Mouse (Mus musculus) olfactory bulb, adult 2 months (tissue): ENCODE results near the gene Urb1.

Experiments
- CTCF ChIP-seq: fragments of 200-500 bp; IDR thresholded peaks from 2 replicates; pipeline ENCODE4 v1.5.1; 2012; ENCODE audit warnings: low read depth, mild to moderate bottlenecking, low read length, moderate library complexity; ENCODE audit not compliant: insufficient read depth
- POLR2A ChIP-seq: fragments of 200-500 bp; IDR thresholded peaks from 2 replicates; pipeline ENCODE4 v1.6.1; 2012; ENCODE audit warnings: mild to moderate bottlenecking, low read depth, low read length, moderate library complexity; ENCODE audit not compliant: insufficient read depth

GRCm38 (mm10) chr16:90829894-90830685 is 19.9 kb upstream of the Urb1 start:
- TF ChIP-seq CTCF (no peak), POLR2A (no peak)
